Mouse (Mus musculus): Measurements from ENCODE around the gene Pik3ca.

DNA sequence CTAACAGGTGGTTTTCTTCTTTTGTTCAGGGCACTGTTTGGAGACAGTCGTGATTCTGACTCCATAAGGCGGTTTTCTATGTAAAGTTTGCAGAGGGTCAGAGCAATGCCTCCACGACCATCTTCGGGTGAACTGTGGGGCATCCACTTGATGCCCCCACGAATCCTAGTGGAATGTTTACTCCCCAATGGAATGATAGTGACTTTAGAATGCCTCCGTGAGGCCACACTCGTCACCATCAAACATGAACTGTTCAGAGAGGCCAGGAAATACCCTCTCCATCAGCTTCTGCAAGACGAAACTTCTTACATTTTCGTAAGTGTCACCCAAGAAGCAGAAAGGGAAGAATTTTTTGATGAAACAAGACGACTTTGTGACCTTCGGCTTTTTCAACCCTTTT is 38.6 kb downstream of the Pik3ca start:
- TF ChIP-seq CTCF (IDR thresholded peaks at IDR 0.05; ENCODE audit: extremely low read depth, insufficient read depth, low read length), result no peak
- no peak for TF ChIP-seq POLR2A (IDR thresholded peaks at IDR 0.05; ENCODE audit: extremely low read depth, insufficient read depth, low read length)
